Mouse (Mus musculus) brain, embryonic 14.5 days (tissue): ENCODE results near the gene Cacnb4. TPM values are rescaled to one million over a fixed set of nuclear protein-coding genes. Genes with fewer than 3 reads are reported as not detected.

ENCODE experiments used
- DNase-seq: peaks from one replicate; pipeline ENCODE4 v3.0.0-alpha.2; 2011; ENCODE audit warnings: low read depth
- CTCF ChIP-seq: fragments of 200-500 bp; IDR thresholded peaks from 2 replicates; pipeline ENCODE4 v1.5.1; 2012; ENCODE audit warnings: inconsistent platforms, mild to moderate bottlenecking, moderate library complexity, borderline replicate concordance; ENCODE audit not compliant: insufficient read depth, insufficient read length; ENCODE audit errors: extremely low read depth
- POLR2A ChIP-seq: fragments of 200-500 bp; IDR thresholded peaks from 2 replicates; pipeline ENCODE4 v1.6.1; 2012; ENCODE audit warnings: mild to moderate bottlenecking, inconsistent platforms, borderline replicate concordance; ENCODE audit not compliant: poor library complexity, insufficient read depth, insufficient read length, severe bottlenecking; ENCODE audit errors: extremely low read depth
- polyA plus RNA-seq: library from polyadenylated mRNA; depleted of rRNA; stranded (reverse); fragments of >200 nt; gene quantifications from 2 replicates; pipeline ENCODE4 v1.2.3, GENCODE M21; 2012

Gene Cacnb4
- polyA plus RNA-seq, 1 experiment: 11.7 TPM

DNA sequence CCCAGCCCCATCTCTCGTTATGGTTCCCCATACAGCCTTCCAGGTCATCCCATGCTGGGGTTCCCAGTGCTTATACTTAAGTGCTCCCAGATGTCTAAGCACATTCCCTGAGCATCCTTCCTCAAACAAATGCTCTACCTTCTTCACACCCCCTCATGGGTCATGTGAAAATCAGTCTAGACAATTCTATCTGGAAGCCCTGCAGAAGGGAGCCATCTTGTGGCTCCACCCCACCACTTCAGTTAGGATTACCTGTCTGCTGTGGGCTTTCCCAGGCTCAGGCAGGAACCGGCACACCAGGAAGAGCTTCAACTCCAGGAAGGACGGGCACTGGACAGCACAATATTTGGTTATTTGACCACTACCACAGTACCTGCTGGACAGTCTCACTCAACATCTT lies 101.7 kb downstream of the Cacnb4 start:
- DNase-seq: no peak
- TF ChIP-seq POLR2A: no peak

DNA sequence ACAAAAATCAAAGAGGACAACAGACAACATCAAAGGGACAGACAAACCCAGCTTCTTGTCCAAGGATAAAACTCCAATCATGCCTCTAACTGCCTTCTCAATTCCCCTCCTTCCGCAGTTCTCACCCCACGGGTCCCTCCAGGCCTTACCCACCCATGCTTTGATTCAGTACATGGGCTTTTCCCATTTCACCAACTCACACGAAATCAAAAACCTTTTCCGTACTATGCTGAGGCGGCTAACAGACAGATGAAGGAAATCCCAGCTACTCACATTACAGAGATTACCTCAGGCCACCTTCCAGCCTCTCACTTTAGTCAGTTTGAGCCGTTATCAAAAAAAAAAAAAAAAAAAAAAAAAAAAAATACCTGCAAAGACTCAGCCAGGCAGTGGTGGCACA lies 104.4 kb downstream of the Cacnb4 start:
- TF ChIP-seq CTCF (no peak), POLR2A (no peak)
- no peak for DNase-seq

DNA sequence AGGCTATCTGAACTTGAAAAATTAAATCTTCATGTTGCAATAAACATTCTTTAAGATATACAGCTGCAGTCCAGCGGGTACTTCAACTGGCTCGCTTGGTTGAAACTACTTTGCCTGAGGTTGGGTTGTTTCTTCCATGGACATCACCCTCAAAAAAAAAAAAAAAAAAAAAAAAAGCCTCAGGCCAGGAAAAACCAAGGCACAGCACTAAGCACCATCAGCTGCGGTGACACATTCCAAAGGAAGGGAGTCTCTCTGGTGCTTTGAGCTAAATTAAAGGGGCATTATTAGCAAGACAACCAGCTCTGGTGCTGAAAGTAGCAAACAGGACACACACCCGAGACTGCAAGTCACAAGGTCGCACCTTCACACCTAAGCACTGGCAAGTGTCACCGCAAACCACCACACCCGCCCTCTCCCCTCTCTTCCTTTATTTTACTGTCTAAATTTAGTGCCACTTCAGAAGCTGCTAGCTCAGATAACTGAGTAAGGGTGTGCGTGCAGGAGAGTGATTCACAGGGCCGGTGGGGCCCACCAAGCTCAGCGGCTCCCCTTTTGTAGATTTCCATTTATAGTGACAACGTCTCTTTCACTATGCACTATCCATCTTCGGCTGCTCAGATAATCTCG lies 105.2 kb downstream of the Cacnb4 start:
- DNase-seq: no peak
- no peak for TF ChIP-seq POLR2A
- no peak for TF ChIP-seq CTCF

DNA sequence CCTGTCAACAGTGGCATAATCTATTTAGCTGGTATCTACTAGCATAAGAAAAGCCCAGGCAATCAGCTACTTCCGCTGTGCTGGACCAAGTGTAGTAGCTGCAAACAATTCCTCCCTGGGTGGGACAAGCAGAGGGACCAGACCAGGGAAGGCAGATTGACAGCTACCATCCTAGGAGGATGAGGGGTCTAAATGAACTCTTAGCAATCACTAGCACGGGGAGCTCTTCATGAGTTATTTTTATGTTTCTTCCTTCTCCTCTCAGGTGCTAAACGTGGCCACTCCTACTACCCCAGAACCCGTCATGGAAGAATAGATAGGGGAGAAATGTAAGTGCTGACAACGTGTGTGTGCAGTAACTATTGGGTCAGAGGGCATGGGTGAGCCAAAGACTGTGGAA lies 105.8 kb downstream of the Cacnb4 start:
- TF ChIP-seq CTCF: no peak
- TF ChIP-seq POLR2A: no peak
- DNase-seq: no peak

DNA sequence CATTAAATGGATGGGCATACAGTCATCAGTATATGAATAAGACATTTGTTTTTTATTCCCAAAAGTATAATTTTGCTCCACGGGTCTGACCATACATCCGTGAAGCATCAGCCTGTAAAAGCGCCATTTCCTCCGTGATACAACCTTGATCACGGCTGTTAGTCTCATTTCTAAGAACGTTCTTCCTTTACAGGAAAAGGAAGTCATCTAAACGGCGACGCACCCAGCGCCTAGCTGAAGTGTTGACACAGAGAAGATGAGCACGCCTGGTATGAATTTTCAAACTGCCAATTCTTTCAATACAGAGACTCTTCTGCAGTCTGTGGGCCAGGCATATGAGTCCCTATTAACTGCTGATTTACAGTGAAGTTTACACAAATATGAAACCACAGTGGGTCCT lies 106.5 kb downstream of the Cacnb4 start:
- TF ChIP-seq POLR2A (no peak), CTCF (no peak)
- no peak for DNase-seq

DNA sequence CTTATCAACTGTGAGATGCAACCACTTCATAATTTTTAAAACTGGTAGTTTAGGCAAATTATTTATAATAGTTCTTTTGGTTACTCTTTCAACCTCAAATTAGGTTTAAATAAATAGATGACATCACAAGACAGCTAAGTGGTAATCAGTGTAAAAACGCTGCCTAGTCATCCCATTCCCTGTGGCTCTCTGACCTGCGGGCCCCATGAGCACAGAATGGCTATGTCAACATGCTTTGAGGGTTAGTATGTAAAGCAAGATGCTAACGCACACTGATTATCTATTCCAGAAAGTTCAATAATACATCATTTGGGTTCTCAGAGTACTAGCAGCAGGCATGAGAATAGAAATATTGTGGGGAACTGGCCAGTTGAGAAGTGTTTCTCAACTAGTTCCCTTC lies 108.5 kb downstream of the Cacnb4 start:
- no peak for TF ChIP-seq CTCF
- DNase-seq: no peak

DNA sequence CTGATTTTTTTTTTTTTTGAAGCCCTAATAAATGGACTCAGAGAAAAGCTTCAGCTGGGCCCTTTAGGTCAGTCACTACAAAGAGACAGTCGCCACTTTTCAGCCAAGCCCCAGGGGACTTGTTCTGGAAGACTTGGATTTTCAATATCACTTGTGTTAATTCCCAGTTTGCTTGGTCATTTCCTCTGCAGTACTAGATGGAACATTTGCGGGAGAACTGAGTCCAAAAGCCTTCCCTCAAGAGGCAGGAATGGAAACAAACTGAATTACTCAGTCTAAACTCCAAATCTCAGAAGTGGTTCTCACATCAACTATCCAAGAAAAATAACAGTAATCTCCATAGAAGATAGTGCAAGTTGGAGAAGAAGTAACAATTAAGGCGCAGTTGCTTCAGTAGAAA lies 109.2 kb downstream of the Cacnb4 start:
- TF ChIP-seq CTCF: no peak
- TF ChIP-seq POLR2A: no peak
- DNase-seq: no peak

DNA sequence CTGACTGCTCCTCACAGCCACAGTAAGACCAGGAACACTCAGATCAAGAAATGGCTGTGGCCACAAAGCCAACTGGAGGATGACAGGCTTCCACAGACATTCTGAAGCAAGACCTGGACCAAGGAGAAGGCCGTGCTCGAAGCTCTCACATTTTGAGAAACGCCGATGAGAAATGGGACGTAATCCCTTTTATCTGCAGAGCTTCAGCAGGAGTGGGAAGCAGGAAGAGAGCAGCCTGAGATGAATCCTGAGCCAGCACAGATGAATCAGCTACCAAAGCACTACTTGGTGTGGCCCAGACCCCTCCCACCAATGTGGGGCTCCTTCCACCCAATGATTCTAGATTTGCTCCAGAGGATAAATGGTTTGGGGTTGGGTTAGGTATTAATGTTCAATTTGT lies 113.4 kb downstream of the Cacnb4 start:
- TF ChIP-seq POLR2A: no peak
- no peak for TF ChIP-seq CTCF
- DNase-seq: no peak

DNA sequence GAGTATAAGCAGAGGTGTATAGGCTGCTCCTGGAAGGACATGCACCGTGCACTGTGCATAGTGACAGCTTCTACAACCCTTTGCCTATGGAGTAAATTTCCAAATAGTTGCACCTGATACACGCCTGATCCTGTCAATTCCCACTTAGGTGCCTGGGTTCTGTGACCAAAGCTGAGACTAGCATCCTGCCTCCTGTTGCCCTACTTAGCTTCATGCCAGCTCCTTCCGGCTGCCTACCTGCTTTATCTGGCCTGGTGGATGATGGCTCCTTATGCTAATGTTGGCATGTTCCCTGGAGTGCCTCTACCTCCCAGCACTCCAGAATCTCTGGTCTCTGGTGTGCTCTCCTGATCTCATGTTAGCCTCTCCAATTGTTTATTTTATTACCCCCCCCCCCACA lies 114.3 kb downstream of the Cacnb4 start:
- no peak for DNase-seq
- no peak for TF ChIP-seq POLR2A
- no peak for TF ChIP-seq CTCF

DNA sequence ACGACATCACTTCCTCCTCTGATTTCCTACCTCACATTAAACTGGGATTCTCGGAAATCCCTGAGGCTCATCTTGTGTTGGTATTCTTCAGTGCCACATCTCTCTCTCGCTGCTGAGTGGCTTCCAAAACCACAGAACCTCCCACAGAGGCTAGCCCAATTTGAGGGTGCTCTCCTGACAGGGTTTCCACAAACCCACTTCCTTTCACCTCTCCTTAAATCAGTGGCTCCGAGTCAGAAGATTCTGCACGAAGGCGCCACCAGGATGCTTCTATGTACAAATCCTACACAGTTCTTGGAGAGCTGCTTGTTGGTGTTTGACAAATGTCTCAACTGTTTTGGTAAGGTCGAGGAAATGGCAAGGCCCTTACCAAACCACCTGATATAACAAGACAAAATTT lies 115.5 kb downstream of the Cacnb4 start:
- no peak for DNase-seq
- TF ChIP-seq CTCF (no peak), POLR2A (no peak)

DNA sequence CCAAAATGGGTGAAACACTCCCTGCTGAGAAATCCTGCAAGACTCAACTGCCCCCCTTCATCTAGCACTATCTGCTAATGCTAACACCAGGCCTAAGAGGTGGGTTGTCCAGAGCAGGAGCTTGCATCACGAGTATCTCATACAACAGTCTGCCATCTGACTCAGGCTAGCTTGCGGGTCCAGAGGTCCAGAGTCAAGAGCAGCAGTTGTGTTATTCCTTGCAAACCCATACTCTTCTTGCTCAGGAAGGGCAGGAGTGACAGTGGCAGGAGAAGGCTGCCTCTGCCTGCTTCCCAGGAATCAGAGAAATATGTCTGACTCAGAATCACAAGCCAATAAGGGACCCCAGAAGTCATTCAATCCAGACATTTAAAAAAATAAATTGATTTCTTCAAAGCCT lies 116.4 kb downstream of the Cacnb4 start:
- TF ChIP-seq POLR2A (no peak), CTCF (no peak)

DNA sequence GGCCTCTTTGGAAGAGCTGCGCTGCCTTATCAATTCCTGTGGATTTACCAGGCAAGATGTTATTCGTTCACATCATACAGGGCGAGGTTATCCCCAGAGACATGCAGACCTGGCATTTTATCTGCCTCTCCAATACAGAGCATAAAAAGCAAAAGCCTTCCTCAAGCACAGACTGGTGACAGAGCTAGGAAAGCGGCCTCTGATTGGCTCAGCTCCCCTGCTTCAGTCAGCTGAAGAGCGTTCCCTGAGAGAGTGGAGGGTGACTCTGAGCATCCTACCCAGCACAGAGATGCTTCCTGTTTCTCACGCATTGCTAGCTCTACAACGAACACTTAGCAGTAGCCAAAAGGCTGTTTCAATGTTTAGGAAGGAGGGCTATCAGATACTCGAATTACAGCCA lies 118.2 kb downstream of the Cacnb4 start:
- DNase-seq: peak; percentile 94
- TF ChIP-seq POLR2A (no peak), CTCF (no peak)

More for the DNA sequence above, 116.4 kb downstream of the Cacnb4 start:
- no peak for DNase-seq
